Mouse (Mus musculus): ENCODE results near the gene Kcnq4.

Gene Kcnq4

GRCm38 (mm10) chr4:120725516-120726090 is 22.8 kb downstream of the Kcnq4 start:
- no peak for DNase-seq (ENCODE audit: low spot score)

GRCm38 (mm10) chr4:120721574-120721973 is 26.8 kb downstream of the Kcnq4 start:
- DNase-seq (ENCODE audit: low spot score): no peak

GRCm38 (mm10) chr4:120719152-120719551 is 29.3 kb downstream of the Kcnq4 start:
- no peak for DNase-seq (ENCODE audit: low spot score)

- DNase-seq (ENCODE audit: low spot score): no peak
Observed at GRCm38 (mm10) chr4:120717591-120717990, 30.8 kb downstream of the Kcnq4 start.

GRCm38 (mm10) chr4:120716765-120717164 is 31.6 kb downstream of the Kcnq4 start:
- DNase-seq (ENCODE audit: low spot score): no peak

- DNase-seq (ENCODE audit: low spot score): no peak
Observed at GRCm38 (mm10) chr4:120716141-120716571, 32.3 kb downstream of the Kcnq4 start.

GRCm38 (mm10) chr4:120713856-120714497 is 34.4 kb downstream of the Kcnq4 start:
- no peak for DNase-seq (ENCODE audit: low spot score)

GRCm38 (mm10) chr4:120713021-120713420 is 35.4 kb downstream of the Kcnq4 start:
- no peak for DNase-seq (ENCODE audit: low spot score)

- no peak for DNase-seq (ENCODE audit: low spot score)
Observed at GRCm38 (mm10) chr4:120712236-120712635, 36.2 kb downstream of the Kcnq4 start.

GRCm38 (mm10) chr4:120702511-120702910 is 45.9 kb downstream of the Kcnq4 start:
- DNase-seq (ENCODE audit: low spot score): no peak

GRCm38 (mm10) chr4:120702056-120702455 is 46.4 kb downstream of the Kcnq4 start:
- no peak for DNase-seq (ENCODE audit: low spot score)

- DNase-seq (ENCODE audit: low spot score): no peak
Observed at GRCm38 (mm10) chr4:120701180-120701579, 47.2 kb downstream of the Kcnq4 start.

- DNase-seq (ENCODE audit: low spot score): no peak
Observed at GRCm38 (mm10) chr4:120697799-120698484, 50.5 kb downstream of the Kcnq4 start.

GRCm38 (mm10) chr4:120697353-120697752 is 51.1 kb downstream of the Kcnq4 start:
- DNase-seq (ENCODE audit: low spot score): no peak

- no peak for DNase-seq (ENCODE audit: low spot score)
Observed at GRCm38 (mm10) chr4:120692717-120693116, 55.7 kb downstream of the Kcnq4 start.

- DNase-seq (ENCODE audit: low spot score): no peak
Observed at GRCm38 (mm10) chr4:120689317-120689716, 59.1 kb downstream of the Kcnq4 start.

GRCm38 (mm10) chr4:120687282-120687681 is 61.1 kb downstream of the Kcnq4 start:
- no peak for DNase-seq (ENCODE audit: low spot score)

GRCm38 (mm10) chr4:120683278-120683997 is 65.0 kb downstream of the Kcnq4 start:
- no peak for DNase-seq (ENCODE audit: low spot score)

- no peak for DNase-seq (ENCODE audit: low spot score)
Observed at GRCm38 (mm10) chr4:120682168-120682567, 66.2 kb downstream of the Kcnq4 start.

GRCm38 (mm10) chr4:120680953-120681352 is 67.5 kb downstream of the Kcnq4 start:
- DNase-seq (ENCODE audit: low spot score): no peak

GRCm38 (mm10) chr4:120675640-120676039 is 72.8 kb downstream of the Kcnq4 start:
- DNase-seq (ENCODE audit: low spot score): no peak

- no peak for DNase-seq (ENCODE audit: low spot score)
Observed at GRCm38 (mm10) chr4:120674775-120675451, 73.5 kb downstream of the Kcnq4 start.
